Mouse (Mus musculus) forelimb bud, embryonic 11.5 days (tissue): ENCODE measurements around the gene Zim1.

Experiments used
- DNase-seq: peaks from one replicate; pipeline ENCODE4 v3.0.0-alpha.2; 2012; ENCODE audit warnings: low read depth, low spot score

Gene Zim1

DNA sequence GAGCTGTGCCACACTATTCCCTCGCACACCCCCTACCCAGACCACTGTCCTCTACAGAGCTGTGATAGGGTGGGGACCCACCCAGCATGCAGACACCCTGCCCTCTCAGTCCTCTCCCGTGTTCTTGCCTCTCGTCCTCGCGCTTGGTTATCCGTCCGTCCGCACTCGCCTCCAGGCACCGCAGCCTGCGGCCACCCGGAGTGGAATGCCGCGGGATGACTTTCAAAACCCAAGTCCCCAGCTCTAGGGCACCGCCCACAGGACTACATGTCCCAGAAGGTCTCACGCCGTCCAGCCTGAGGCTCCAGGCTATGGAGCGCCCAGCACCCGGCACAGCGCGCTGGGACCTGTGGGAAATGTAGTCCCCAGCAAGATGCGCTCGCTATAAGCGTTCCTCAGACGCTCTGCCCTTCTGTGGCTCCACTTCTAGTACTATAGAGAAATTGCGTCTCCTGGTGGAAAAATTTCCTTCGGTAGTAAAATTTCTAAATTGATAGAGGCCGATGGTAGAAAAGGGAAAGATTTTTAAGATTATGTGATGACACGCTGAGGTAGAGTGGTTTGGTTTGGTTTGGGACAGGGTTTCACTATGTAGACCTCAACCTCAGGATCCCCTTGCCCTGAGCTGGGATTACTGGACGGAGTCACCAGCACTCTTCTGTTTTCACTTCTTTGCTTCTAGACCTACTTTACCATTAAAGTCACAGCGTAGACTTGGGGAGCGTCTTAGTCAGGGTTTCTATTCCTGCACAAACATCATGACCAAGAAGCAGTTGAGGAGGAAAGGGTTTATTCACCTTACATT lies at the start of gene Zim1:
TSS of gene Zim1 (minus strand) at position 210 of the 805 bp plus-strand sequence.
- peak; percentile 93 for DNase-seq

DNA sequence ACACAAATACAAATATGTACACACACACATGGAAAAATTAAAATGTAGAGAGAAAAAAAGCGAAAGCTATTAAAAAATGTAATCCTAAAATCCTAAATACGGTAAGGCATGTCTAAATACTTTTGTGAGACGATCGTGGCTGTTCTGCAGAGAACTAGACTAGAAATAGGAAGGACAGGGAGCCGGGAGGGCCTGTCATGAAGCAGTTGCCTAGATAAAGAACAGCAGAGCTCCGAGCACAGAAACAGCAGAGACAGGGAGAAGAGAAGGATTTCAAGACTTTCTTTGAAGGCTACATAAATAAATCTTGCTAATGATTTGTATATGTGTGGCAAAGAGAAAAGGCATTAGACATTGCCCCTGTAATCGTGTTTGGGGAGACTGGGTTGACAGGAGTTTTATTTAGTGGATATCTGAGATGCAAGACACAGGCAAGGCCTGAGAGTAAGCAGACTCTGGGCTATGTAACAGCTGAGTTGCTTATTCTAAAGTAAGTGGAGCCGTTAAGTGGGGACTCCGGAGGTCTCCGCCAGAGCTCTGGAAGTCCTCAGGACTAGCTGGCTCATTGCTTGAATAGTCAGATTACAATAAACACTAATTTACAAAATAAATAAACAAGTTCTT lies 48.1 kb upstream of the Zim1 start:
- DNase-seq = peak; percentile 43

DNA sequence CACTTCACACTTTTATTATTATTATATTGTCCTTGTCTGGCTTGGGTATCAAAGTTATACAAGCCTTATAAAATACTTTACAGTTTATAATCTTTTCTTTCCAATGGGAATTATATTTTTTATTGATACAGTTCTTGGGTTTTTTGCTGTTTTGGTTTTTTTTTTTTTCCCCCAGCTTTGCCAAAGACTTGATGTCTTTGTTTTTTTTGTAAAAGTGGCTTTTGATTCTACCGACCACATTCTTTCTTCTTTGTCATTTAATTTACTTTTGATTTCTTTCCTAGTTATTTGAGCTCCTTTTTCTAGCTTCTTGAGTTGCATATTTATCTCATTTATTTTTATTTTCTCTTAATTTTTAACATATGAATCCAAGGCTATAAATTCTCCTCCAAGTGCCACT lies 39.8 kb upstream of the Zim1 start:
- no peak for DNase-seq

DNA sequence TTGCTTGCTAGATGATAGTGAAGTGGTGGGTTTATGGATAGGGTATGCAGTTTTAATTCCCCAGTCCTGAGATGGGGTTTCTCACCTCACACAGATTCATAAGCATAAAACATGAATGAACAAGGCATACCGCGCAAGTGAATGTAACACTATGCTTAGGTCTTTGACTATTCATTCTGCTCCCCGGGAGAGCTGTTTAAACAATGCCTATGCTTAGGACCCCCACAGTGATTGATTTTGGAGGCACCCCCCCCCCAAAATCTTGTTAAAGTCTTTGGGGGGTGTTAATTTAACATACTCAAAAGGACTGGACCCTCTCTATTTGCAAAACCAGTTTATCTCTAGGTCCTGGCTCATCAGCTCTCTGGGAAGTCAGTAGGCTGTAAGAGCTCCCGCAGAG lies 35.7 kb upstream of the Zim1 start:
- no peak for DNase-seq

DNA sequence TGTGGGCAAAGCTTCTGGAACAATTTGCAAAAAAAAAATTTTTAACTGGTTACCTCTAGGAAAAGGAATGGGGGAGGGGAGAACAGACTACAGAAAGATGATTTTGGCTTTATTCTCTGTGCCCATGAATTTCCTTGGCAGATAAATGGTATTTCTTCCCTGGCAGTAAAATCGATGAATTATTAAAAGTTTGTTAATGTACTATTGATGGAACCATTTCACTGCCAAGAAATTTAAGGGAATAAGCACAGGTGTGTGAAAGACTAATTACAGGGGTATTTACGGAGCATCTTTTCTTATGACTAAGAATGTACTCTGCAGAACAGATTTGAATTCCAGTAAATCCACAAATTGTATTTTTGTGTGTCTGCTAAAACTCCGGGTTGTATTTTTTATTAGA lies 35.1 kb upstream of the Zim1 start:
- no peak for DNase-seq

DNA sequence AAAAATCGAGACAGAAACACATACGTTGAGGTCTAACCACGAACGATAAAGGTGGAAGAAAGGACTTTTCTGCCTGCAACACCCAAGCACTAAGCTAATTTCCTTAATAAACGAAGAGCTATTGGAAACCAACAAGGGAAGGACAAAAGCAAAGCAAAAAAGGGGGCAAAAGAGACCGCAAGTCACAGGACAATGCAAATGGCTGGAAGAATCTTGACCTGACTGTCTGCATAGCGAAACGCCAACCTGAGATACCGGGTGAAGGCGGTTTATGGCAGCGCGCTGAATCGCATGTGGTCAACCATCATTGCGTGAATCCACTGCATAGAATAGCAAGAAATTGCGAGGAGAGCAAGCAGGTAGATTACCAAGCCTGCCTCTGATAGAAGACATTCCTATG lies 34.6 kb upstream of the Zim1 start:
- peak; percentile 49 for DNase-seq

DNA sequence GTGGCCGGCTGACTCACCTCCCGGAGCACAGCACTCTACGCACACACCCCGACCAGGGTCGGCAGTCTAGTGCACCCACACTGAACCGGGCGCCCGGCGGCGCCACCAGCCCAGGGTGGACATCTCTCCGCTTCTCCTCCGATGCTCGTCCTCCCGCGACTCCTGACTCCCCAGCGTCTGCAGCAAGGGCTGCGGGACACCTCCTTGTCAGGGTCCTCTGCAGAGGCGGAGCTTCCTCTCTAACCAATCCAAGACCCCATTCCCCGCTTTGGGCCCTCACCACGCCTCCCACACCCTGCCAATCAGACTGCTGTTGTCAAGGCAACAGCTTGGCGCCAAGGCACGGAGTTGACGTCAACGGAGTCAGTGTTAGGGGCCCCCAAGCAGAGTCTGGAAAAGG lies 34.0 kb upstream of the Zim1 start, which contains the start of the genes Peg3 and Usp29:
TSS of gene Peg3 (minus strand) at position 191 of the 400 bp plus-strand sequence.
TSS of gene Usp29 (plus strand) at position 338 of the 400 bp plus-strand sequence.
- peak; percentile 92 for DNase-seq

DNA sequence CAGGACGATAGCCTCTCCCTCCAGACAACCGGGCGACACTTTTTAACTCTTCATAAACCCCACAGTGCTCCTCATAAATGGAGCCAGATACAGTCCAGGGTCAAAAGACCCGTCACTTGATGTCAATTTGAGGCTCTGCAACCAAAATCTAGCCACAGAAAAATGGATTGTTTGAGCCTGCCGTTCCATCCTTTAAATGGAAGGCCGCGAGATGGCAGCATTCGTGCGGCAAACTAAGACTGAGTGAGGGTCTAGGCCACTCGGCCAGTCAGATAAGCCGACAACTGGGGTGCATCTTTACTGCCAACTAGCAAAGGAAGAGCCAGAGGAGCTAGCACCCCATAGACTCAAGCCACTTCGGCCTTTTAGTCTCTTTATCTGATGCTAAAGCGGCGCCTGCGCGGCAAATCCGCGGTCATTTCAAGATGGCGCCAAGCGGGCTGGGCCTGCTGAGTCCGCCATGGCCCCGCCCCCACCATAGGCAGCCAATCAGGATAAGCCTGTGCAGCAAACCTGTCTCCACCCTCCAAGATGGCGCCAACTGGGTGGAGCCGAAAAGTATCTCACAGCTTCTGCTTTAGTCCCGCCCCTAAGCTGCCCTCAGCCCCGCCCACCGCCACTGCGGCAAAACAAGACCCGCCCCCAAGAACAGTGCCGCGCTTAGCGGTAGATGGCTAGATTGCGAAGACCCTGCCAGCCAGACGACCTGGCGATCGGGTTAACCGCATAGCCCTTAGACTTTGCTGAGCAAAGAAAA lies 33.0 kb upstream of the Zim1 start:
- DNase-seq = peak; percentile 93

DNA sequence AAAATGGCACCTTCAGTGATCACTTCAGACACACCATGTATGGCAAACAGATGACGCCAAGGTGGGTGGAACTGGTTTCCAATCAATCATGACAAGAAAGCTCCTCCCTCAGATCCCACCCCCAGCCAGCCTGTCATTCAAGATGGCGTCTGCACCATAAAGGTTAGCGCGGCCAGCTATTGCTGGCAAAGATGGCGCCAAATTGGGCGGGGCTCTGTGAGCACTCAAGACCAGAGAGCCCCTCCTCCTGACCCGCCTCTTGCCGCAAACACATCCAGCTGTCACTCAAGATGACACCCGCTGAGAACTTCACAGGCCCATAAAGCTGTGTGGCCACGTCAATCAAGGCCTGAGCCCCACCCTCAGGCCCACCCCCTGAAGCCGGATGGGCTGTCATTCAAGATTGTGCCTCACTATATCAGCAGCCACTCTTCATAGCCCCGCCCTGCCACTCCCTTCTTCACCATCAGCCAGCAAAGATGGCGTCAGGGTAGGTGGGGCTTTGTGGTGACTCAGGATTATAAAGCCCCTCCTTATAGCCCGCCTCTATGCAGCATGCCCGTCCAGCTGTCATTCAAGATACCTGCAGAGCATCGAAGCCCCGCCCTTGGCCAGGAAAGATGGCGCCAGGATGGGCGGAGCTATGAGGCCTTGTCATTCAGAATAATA lies 32.1 kb upstream of the Zim1 start:
- DNase-seq = peak; percentile 88

DNA sequence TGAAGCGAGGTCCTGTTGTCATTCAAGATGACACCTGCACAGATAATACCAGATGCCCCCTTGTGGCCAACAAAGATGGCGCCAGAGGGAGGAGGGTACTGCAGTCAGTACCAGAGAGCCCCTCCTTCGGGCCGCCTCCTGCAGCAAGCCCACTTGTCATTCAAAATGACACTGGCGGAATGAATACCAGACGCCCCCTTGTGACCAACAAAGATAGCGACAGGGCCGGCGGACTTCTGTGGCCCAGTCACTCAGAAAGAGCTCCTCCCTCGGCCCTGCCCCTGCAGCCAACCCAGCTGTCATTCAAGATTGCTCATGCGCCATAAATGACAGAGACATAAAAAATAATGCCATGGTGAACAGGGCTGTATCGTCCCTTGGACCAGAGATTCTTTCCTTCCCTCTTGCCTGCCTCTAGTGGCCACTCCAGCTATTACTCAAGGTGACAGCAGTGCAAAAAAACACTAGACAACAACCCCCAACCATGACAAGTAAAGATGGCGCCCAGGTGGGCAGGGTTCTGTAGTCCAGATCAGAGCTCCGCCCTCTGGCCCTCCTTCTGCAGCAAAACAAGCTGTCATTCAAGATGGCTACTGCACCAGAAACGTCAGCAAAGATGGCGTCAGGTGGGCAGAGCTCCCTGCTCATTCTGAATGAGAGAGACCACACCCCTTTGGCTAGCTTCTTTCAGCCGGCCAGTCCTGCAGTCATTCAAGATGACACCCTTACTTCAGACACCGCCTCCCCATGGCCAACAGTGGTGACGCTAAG lies 31.3 kb upstream of the Zim1 start:
- DNase-seq = peak; percentile 54

DNA sequence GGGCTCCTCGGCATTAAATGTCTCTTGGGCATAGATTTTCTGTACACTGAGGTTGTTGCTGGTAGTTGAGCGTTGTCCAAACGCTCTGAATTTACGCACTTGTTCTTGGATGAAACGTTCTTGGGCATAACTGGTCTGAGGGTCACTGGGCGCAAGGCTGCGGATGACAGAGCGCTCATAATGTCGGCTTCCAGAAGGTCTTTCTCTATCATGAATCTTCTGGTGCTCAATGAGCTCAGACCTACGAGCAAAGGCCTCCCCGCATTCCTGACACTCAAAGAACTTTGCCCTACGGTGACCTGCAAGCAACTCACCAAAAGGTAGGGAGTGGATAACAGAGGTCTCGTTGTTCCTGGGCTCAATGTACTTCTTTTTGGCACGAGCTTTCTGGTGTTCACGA lies 13.1 kb upstream of the Zim1 start:
- DNase-seq = no peak

DNA sequence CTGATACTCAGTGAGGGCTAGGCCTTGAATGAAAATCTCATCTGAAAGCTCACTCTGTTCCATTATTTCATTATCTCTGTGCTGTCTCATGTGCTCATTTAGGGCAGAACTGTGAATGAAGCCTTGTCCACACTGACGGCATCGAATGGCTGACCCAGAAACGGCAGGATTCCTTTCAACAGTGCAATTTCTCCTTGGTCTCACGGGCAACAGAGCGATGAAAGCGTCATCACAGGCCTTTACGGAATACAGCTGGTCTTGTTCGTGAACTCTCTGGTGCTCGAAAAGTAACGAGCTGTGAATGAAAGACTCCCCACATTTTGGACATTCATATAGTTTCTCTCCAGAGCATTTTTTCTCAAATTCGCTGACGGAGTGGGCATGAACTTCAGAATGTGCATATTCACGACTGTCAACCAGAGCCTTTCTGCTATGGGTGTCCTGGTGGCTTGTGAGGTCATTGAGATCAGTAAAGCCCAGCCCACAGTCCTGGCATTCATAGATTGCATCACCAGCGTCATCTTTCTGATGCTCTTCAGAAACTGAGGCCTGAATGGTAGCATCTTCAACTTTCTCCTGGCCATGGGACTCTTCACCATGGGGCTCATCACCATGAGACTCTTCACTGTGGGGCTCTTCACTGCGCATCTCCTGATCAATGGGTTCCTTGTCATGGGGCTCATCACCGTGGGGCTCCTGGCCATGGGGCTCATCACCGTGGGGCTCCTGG lies 12.4 kb upstream of the Zim1 start:
- DNase-seq = no peak

DNA sequence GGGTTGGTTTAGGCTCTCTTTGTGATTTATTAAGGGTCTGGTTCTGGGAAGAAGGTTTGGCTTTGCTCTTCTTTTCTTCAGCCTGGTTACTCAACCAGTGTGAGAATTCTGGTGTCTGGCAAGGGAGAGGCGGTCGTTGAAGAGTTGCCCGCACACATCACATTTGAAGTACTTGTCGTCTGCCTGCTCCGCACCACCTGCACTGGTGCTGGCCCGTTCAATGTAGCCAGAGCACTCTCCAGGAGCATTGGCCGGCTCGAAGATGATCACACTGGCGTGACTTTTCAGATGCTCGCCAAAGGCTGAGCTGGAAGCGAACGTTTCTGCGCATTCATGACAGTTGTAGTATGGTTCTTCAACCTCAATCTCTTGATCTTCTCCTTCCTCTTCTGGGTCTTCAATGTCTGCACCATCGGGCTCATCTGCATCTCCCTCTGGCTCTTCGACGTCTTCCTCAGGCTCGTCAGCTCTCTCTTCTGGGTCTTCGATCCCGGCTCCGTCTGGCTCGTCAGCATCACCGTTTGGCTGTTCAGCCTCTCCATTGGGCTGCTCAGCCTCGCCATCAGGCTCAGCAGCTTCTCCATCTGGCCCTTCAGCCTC lies 11.3 kb upstream of the Zim1 start:
- no peak for DNase-seq

DNA sequence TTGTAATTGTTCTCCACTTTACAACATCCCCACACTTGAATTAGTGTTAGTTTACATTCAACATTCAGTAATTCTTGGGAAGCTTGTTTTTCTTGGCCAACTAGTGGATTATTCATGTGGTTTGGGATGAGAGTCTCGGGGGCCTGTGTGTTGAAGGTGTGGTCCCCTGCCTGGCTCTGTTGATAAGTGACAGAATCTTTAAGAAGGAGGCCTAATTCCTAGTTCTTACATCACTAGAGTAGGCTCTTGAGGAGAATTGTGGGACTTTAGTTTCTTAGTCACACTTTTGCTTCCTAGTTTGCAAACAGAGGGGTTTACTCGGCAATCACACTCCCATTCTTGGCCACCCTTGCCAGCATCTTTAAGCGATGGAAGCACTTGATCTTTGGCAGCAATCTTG lies 3.0 kb upstream of the Zim1 start:
- DNase-seq = no peak

DNA sequence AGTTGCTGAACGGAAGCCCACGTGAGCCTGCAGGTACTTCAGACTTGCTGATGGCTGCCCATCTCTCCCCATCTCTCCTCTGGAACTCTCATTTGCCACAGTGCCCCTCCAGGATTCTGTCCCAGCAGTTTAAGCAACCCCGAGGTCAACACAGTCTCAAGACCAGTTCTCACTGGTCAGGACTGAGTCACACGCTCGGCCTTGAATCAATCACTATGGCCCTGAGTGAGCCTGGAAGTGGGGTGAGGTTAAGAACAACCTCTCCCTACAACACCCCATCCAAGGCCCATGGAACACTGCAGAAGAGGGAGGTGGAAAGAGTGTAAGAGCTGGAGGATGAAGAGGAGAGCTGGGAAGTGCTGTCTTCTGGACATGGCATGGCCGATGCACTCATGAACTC lies 10.7 kb downstream of the Zim1 start:
- no peak for DNase-seq

DNA sequence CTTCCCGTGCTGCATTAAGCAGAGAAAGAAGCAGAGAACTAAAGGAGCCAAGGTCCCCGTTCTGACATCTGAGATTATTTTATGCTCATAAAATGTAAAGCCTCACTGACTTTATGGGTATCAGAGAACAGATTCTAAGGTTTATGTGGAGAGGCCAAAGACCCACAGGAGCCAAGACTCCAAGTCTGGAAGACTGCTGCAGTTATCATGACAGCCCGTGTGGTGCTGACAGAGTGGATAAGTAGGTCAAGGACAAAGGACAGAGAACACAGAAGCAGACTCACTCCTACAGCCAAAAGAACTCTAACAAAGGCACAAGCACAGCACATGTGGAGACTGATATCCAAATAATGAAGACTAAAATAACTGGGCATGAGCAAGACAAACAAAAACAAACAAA lies 29.5 kb downstream of the Zim1 start:
- DNase-seq = no peak

DNA sequence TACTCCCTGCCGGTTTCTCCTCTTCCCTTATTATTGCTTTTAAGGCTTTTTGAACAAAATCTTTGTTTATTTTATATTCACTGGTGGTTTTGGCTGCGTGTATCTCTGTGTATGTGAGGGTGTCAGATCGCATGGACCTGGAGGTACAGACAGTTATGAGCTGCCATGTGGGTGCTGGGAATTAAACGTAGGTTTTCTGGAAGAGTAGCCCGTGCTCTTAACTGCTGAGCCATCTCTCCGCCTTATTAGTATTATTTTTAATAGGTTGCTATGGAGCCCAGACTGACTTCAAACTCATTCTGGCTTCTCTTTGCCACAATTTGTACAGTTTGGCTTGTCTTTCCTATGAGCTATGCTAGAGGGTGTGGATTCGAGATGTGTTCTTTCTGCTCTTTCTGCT lies 32.8 kb downstream of the Zim1 start:
- DNase-seq = no peak

DNA sequence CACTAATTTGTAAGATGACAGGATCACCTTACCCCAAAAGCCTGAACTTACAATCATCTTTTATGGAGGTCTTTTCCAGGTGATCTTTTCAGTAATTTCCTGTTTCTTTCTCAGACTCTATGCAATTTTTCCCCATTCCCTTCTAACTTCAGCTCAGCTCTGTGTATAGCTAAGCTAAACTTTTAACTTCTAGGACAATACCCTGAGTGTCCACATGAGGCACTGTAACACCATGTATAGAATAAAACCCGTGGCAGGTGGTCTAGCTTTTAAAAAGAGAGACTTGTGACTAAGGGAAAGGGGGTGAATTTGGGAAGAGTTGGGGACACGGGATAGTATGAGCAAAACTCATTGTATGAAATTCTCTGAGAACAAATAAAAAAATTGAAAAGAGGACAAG lies 36.6 kb downstream of the Zim1 start:
- DNase-seq = peak; percentile 62

DNA sequence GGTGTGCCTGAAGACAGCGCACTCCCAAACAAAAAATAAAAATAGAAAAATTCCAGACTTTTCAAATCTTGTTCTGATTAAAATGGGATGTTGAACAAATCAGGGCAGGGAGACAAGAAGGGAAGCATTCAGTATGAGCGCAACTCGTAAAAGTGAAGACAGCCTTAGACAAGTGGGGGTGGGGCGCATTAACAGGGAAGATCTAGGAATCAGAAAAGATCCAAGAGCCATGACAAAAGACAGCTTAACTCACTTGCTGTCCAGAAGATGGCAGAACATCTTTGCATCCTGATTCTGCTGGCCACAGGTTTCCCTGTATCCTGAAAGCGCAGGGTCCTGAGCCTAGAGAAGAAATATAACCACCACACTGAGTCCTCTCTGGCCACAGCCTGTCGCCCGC lies 37.6 kb downstream of the Zim1 start:
- no peak for DNase-seq

DNA sequence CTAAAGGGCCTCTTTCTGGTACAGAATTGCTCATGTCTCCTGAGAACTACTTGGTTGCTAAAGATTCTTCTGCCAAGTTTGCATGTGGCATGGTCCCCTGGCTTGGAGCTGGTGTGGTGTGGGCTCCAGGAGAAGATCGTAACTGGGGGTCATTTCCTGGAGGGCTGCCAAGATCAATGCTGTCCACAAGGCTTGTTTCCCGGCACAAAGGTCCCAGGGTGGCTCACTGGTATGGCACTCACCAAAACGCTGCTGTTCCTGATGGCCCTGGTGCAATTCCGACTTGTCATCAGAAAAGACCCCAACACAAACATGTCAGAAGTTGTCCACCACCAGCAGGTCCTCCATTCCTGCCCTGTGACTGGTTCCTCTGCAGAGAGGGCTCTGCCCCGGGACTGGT lies 44.1 kb downstream of the Zim1 start:
- DNase-seq = no peak
